ENCODE assay signal across 12 mouse cellular contexts in the genomic region with DNA sequence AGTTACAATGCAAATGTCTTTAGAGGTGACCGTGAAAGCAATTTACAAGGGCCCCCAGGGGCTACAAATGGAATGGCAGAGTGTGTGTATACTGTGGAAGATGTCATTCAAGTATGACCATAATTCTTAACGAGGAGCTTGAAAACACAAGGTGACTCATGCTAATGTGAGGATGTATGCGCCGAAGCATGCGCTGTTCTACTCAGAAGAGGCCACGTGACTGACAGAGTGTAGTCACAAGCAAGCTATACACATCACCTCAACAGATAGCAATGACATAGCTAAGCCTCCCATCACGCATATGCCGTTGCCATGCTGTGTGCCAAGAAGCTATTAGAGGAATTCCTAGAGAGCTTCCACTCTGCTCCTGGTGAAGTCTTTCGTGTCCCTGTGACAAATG.
"Had no signal": no experiment of that assay in that cellular context is flagged by ENCODE, and none has a peak within 500 bp of the region (broad histone marks: within the 10 kb centered on the region; RNA-seq: fewer than 3 reads in every experiment).

No protein-coding gene starts in this region.

- H3K9me3 ChIP-seq: limb, embryonic 15.5 days; liver, embryonic 12.5 days; lung, embryonic 15.5 days; midbrain, embryonic 13.5 days; neural tube, embryonic 12.5 days had no signal

- H3K36me3 ChIP-seq: limb, embryonic 15.5 days; liver, embryonic 12.5 days; lung, embryonic 15.5 days; midbrain, embryonic 13.5 days; neural tube, embryonic 12.5 days had no signal

- DNase-seq: kidney, postnatal 36 days; layer of hippocampus, adult 9-11 months; layer of hippocampus, postnatal 36 days; lung, postnatal 14 days; thymus, postnatal 4 days had no signal

- ATAC-seq: intestine, embryonic 16.5 days; liver, embryonic 12.5 days; midbrain, embryonic 13.5 days had no signal

- H3K4me2 ChIP-seq: limb, embryonic 15.5 days; liver, embryonic 12.5 days; lung, embryonic 15.5 days; midbrain, embryonic 13.5 days; neural tube, embryonic 12.5 days had no signal

- H3K27me3 ChIP-seq: limb, embryonic 15.5 days; liver, embryonic 12.5 days; lung, embryonic 15.5 days; neural tube, embryonic 12.5 days had no signal

- H3K4me1 ChIP-seq: liver, embryonic 12.5 days; midbrain, embryonic 13.5 days; neural tube, embryonic 12.5 days had no signal

- H3K27ac ChIP-seq: limb, embryonic 15.5 days; liver, embryonic 12.5 days; lung, embryonic 15.5 days; midbrain, embryonic 13.5 days; neural tube, embryonic 12.5 days; stomach, postnatal 0 days had no signal

- H3K4me3 ChIP-seq: limb, embryonic 15.5 days; liver, embryonic 12.5 days; lung, embryonic 15.5 days; midbrain, embryonic 13.5 days; neural tube, embryonic 12.5 days had no signal

- H3K9ac ChIP-seq: limb, embryonic 15.5 days; liver, embryonic 12.5 days; lung, embryonic 15.5 days; midbrain, embryonic 13.5 days; neural tube, embryonic 12.5 days had no signal
